ENCODE assay signal across 34 mouse cellular contexts in genomic region chr14:76775387-76775924, GRCm38 (mm10).
DNase-seq lines count a peak whose midpoint lies in the region; ATAC-seq and TF ChIP-seq lines count a peak whose summit lies in the region.
"Had no signal": no experiment of that assay in that cellular context is flagged by ENCODE, and none has a peak within 500 bp of the region (broad histone marks: within the 10 kb centered on the region; RNA-seq: fewer than 3 reads in every experiment).

No protein-coding gene starts in this region.

- no peaks in the 10 kb centered on the region for H3K9me3 ChIP-seq in forebrain, embryonic 11.5 days (ENCODE audit: control insufficient read depth, low read length)
- H3K9me3 ChIP-seq in forebrain, embryonic 16.5 days (ENCODE audit: control insufficient read depth, low read length), result no peaks in the 10 kb centered on the region
- no peaks in the 10 kb centered on the region for H3K9me3 ChIP-seq in heart, embryonic 14.5 days (ENCODE audit: control insufficient read depth, low read length)
- no peaks in the 10 kb centered on the region for H3K9me3 ChIP-seq in forebrain, embryonic 13.5 days (replicated peaks)
- H3K9me3 ChIP-seq: forebrain, embryonic 12.5 days; hindbrain, embryonic 10.5 days; hindbrain, embryonic 15.5 days; liver, embryonic 12.5 days; midbrain, embryonic 12.5 days; neural tube, embryonic 15.5 days had no signal

- no peak overlapping the region for H3ac ChIP-seq in myocyte (ENCODE audit: control insufficient read depth, insufficient read length)

- ATAC-seq in forebrain, embryonic 11.5 days (replicated peaks; ENCODE audit: low FRiP score), result no peak
- no peak for ATAC-seq in forebrain, embryonic 16.5 days
- ATAC-seq in heart, embryonic 14.5 days (ENCODE audit: insufficient number of reproducible peaks, insufficient read depth, low FRiP score, low read depth), result no peak
- no peak for ATAC-seq in monocyte, adult 5-6 weeks (replicated peaks; ENCODE audit: insufficient number of reproducible peaks, low FRiP score, low TSS enrichment, poor library complexity, severe bottlenecking)
- no peak for ATAC-seq in forebrain, embryonic 13.5 days
- ATAC-seq: activated CD4-positive, CD25-positive, alpha-beta regulatory T cell, adult 4 months; inflammation-experienced regulatory T-cells, adult 6 months; liver, embryonic 12.5 days; liver, postnatal 0 days had no signal

- no peak overlapping the region for H3K9ac ChIP-seq in forebrain, embryonic 11.5 days (ENCODE audit: low read length)
- no peak overlapping the region for H3K9ac ChIP-seq in forebrain, embryonic 16.5 days (replicated peaks; ENCODE audit: low read depth, low read length)
- H3K9ac ChIP-seq in heart, embryonic 14.5 days (ENCODE audit: low read length), result no peak overlapping the region
- H3K9ac ChIP-seq in forebrain, embryonic 13.5 days, result no peak overlapping the region
- H3K9ac ChIP-seq: forebrain, embryonic 12.5 days; hindbrain, embryonic 15.5 days; liver, embryonic 12.5 days; liver, postnatal 0 days; midbrain, embryonic 12.5 days; neural tube, embryonic 15.5 days had no signal

- H3K27ac ChIP-seq in forebrain, embryonic 11.5 days (ENCODE audit: low read depth, low read length), result no peak overlapping the region
- H3K27ac ChIP-seq in forebrain, embryonic 16.5 days (ENCODE audit: low read length), result no peak overlapping the region
- peak overlapping the region; percentile 2 to 15; a peak in 2 of 4 replicates for H3K27ac ChIP-seq in heart, embryonic 14.5 days (replicated peaks in 1 of 2; ENCODE audit: control insufficient read depth in 1 of 2, insufficient read depth in 1 of 2, low read depth in 2 of 2, low read length in 2 of 2)
- H3K27ac ChIP-seq in forebrain, embryonic 13.5 days, result no peak overlapping the region
- H3K27ac ChIP-seq: forebrain, embryonic 12.5 days; hindbrain, embryonic 10.5 days; hindbrain, embryonic 15.5 days; kidney, postnatal 0 days; liver, embryonic 12.5 days; midbrain, embryonic 12.5 days; neural tube, embryonic 15.5 days had no signal

- TF ChIP-seq POLR2A in myocyte (IDR thresholded peaks at IDR 0.05; ENCODE audit: insufficient read length, low read depth), result no peak

- WGBS in forebrain, embryonic 11.5 days, result 72% methylated on average over 3 of the region's 3 CpGs
- 62% methylated on average over 3 of the region's 3 CpGs for WGBS in forebrain, embryonic 16.5 days
- WGBS in heart, embryonic 14.5 days, result 7% methylated on average over 3 of the region's 3 CpGs
- 71% methylated on average over 3 of the region's 3 CpGs for WGBS in forebrain, embryonic 13.5 days

- H3K4me1 ChIP-seq in forebrain, embryonic 11.5 days (replicated peaks; ENCODE audit: control insufficient read depth, insufficient read depth, low read length), result peaks cover 11% of the 10 kb centered on the region
- peaks cover 8% of the 10 kb centered on the region; the same call in 1 of the 2 replicates for H3K4me1 ChIP-seq in forebrain, embryonic 16.5 days (replicated peaks; ENCODE audit: control insufficient read depth, insufficient read depth, low read length)
- peaks cover 14 to 29% of the 10 kb centered on the region in 2 experiments for H3K4me1 ChIP-seq in heart, embryonic 14.5 days (ENCODE audit: control insufficient read depth in 2 of 2, insufficient read depth in 2 of 2, low read length in 2 of 2)
- H3K4me1 ChIP-seq in forebrain, embryonic 13.5 days, result peaks cover 18% of the 10 kb centered on the region
- H3K4me1 ChIP-seq: liver, embryonic 12.5 days had no signal

- H3K36me3 ChIP-seq in forebrain, embryonic 11.5 days (ENCODE audit: control insufficient read depth, insufficient read depth, low read length), result no peaks in the 10 kb centered on the region
- no peaks in the 10 kb centered on the region for H3K36me3 ChIP-seq in forebrain, embryonic 16.5 days (ENCODE audit: control insufficient read depth, insufficient read depth)
- no peaks in the 10 kb centered on the region for H3K36me3 ChIP-seq in heart, embryonic 14.5 days (ENCODE audit: control insufficient read depth, insufficient read depth, low read length)
- H3K36me3 ChIP-seq in myocyte (ENCODE audit: control insufficient read depth, insufficient read depth), result no peaks in the 10 kb centered on the region
- no peaks in the 10 kb centered on the region for H3K36me3 ChIP-seq in forebrain, embryonic 13.5 days (ENCODE audit: poor library complexity, severe bottlenecking)
- H3K36me3 ChIP-seq: forebrain, embryonic 12.5 days; hindbrain, embryonic 10.5 days; hindbrain, embryonic 15.5 days; liver, embryonic 12.5 days; midbrain, embryonic 12.5 days; neural tube, embryonic 15.5 days had no signal

- no peaks in the 10 kb centered on the region for H3K79me2 ChIP-seq in myocyte (ENCODE audit: control insufficient read depth, insufficient read depth)

- peak; percentile 36 for DNase-seq in forebrain, embryonic 11.5 days (ENCODE audit: low spot score)
- DNase-seq in heart, postnatal 4 days, result no peak
- DNase-seq in Muller cell, postnatal 12 days (ENCODE audit: inconsistent ontology term), result peak; percentile 79
- DNase-seq: adrenal gland, adult 2 months; adrenal gland, postnatal 36 days; cerebellum, adult 18-20 months; cerebellum, postnatal 10 days; gastrocnemius, postnatal 14 days; heart, adult 11 months; kidney, adult 8-10 months; kidney, postnatal 4 days; layer of hippocampus, postnatal 36 days; left cerebral cortex, postnatal 4 days; liver, postnatal 0 days; lung, postnatal 36 days; retina, postnatal 1 day; right cerebral cortex, postnatal 25 days; thymus, adult 18-20 months; thymus, postnatal 25 days had no signal

- H3K4me2 ChIP-seq in forebrain, embryonic 11.5 days (ENCODE audit: low read depth, low read length, severe bottlenecking), result no peak overlapping the region
- H3K4me2 ChIP-seq in forebrain, embryonic 16.5 days (ENCODE audit: low read length), result no peak overlapping the region
- no peak overlapping the region for H3K4me2 ChIP-seq in heart, embryonic 14.5 days (ENCODE audit: low read length)
- peak overlapping the region; percentile 38 for H3K4me2 ChIP-seq in myocyte (ENCODE audit: low read depth)
- H3K4me2 ChIP-seq in forebrain, embryonic 13.5 days, result no peak overlapping the region
- H3K4me2 ChIP-seq: forebrain, embryonic 12.5 days; hindbrain, embryonic 15.5 days; liver, embryonic 12.5 days; midbrain, embryonic 12.5 days; neural tube, embryonic 15.5 days had no signal

- no peak overlapping the region for H3K4me3 ChIP-seq in forebrain, embryonic 11.5 days (ENCODE audit: low read depth, low read length)
- no peak overlapping the region for H3K4me3 ChIP-seq in forebrain, embryonic 16.5 days (replicated peaks; ENCODE audit: low read length)
- H3K4me3 ChIP-seq in heart, embryonic 14.5 days (ENCODE audit: control insufficient read depth in 1 of 2, insufficient read depth in 1 of 2, low read depth in 1 of 2, low read length in 2 of 2), result no peak overlapping the region
- no peak overlapping the region for H3K4me3 ChIP-seq in myocyte
- H3K4me3 ChIP-seq in forebrain, embryonic 13.5 days, result no peak overlapping the region
- H3K4me3 ChIP-seq: erythroblast, embryonic 14.5 days; forebrain, embryonic 12.5 days; hindbrain, embryonic 10.5 days; hindbrain, embryonic 15.5 days; liver, embryonic 12.5 days; midbrain, embryonic 12.5 days; neural tube, embryonic 15.5 days had no signal

- no peaks in the 10 kb centered on the region for H3K27me3 ChIP-seq in forebrain, embryonic 11.5 days (ENCODE audit: control insufficient read depth, insufficient read depth, low read length)
- no peaks in the 10 kb centered on the region for H3K27me3 ChIP-seq in forebrain, embryonic 16.5 days (replicated peaks; ENCODE audit: control insufficient read depth, insufficient read depth, low read length)
- no peaks in the 10 kb centered on the region for H3K27me3 ChIP-seq in heart, embryonic 14.5 days (ENCODE audit: control insufficient read depth, insufficient read depth, low read length)
- no peaks in the 10 kb centered on the region for H3K27me3 ChIP-seq in myocyte (ENCODE audit: control insufficient read depth, insufficient read depth, insufficient read length)
- no peaks in the 10 kb centered on the region for H3K27me3 ChIP-seq in forebrain, embryonic 13.5 days
- H3K27me3 ChIP-seq: liver, embryonic 12.5 days; neural tube, embryonic 15.5 days had no signal

TF ChIP-seq in myocyte, 11 proteins besides CTCF, POLR2A, EP300 and RAD21:
- TF ChIP-seq MYOD1 (IDR thresholded peaks at IDR 0.05; ENCODE audit: control insufficient read depth in 1 of 3, insufficient read length in 2 of 3, low read depth in 2 of 3) (peak; percentile 9 to 90 (median 76)), MYOG (IDR thresholded peaks at IDR 0.05; ENCODE audit: control insufficient read depth in 1 of 3, insufficient read depth in 1 of 3, insufficient read length in 2 of 3, low read depth in 2 of 3) (peak in 2 of 3 experiments; percentile 36 to 67), MAX (IDR thresholded peaks at IDR 0.05; ENCODE audit: low read depth) (no peak), TCF12 (IDR thresholded peaks at IDR 0.05; ENCODE audit: insufficient read depth, poor library complexity, severe bottlenecking) (peak; percentile 43)

Comparison
In these comparisons a context has a peak if more than half of its experiments do, and no peak if none do; other contexts are left out.
1. H3K27ac ChIP-seq: peak in heart, embryonic 14.5 days (2 of 2); none in forebrain, embryonic 11.5 days (single experiment), forebrain, embryonic 16.5 days (single experiment) and forebrain, embryonic 13.5 days (single experiment).